Mouse (Mus musculus) 3T3-L1 (cell line): Measurements from ENCODE around the gene Gm17087.
A peak's percentile ranks its signal among the peaks of the same experiment; 100 is the strongest.

ENCODE experiments used
- DNase-seq: peaks from one replicate; pipeline ENCODE4 v3.0.0-alpha.2; 2015; ENCODE audit warnings: low read depth, low spot score

Gene Gm17087

GRCm38 (mm10) chr17:8566850-8567249 is at the start of gene Gm17087:
Gene Gm17087 (minus strand): TSS chr17:8566950.
- DNase-seq: no peak

GRCm38 (mm10) chr17:8613882-8614551 is 47.3 kb upstream of the Gm17087 start:
- peak; percentile 91 for DNase-seq

GRCm38 (mm10) chr17:8611916-8612315 is 45.2 kb upstream of the Gm17087 start:
- DNase-seq: no peak

GRCm38 (mm10) chr17:8606695-8607094 is 39.9 kb upstream of the Gm17087 start:
- no peak for DNase-seq

- DNase-seq: no peak
Measured at GRCm38 (mm10) chr17:8605921-8606320, 39.2 kb upstream of the Gm17087 start.

- no peak for DNase-seq
Measured at GRCm38 (mm10) chr17:8602976-8603375, 36.2 kb upstream of the Gm17087 start.

GRCm38 (mm10) chr17:8597790-8598189 is 31.0 kb upstream of the Gm17087 start:
- DNase-seq: peak; percentile 82

GRCm38 (mm10) chr17:8592427-8593277 is 25.9 kb upstream of the Gm17087 start:
- peak; percentile 77 for DNase-seq

- no peak for DNase-seq
Measured at GRCm38 (mm10) chr17:8581579-8581978, 14.8 kb upstream of the Gm17087 start.

- DNase-seq: peak; percentile 36
Measured at GRCm38 (mm10) chr17:8580360-8580759, 13.6 kb upstream of the Gm17087 start.

- no peak for DNase-seq
Measured at GRCm38 (mm10) chr17:8573542-8574260, 7.0 kb upstream of the Gm17087 start.

- DNase-seq: no peak
Measured at GRCm38 (mm10) chr17:8562886-8563280, 3.9 kb downstream of the Gm17087 start.

GRCm38 (mm10) chr17:8562101-8562885 is 4.5 kb downstream of the Gm17087 start:
- peak; percentile 21 for DNase-seq

GRCm38 (mm10) chr17:8557926-8558325 is 8.8 kb downstream of the Gm17087 start:
- no peak for DNase-seq

- no peak for DNase-seq
Measured at GRCm38 (mm10) chr17:8556223-8556622, 10.5 kb downstream of the Gm17087 start.

- DNase-seq: no peak
Measured at GRCm38 (mm10) chr17:8555785-8556184, 11.0 kb downstream of the Gm17087 start.

- DNase-seq: no peak
Measured at GRCm38 (mm10) chr17:8554219-8554618, 12.5 kb downstream of the Gm17087 start.

GRCm38 (mm10) chr17:8553601-8554000 is 13.1 kb downstream of the Gm17087 start:
- no peak for DNase-seq

- DNase-seq: peak; percentile 71
Measured at GRCm38 (mm10) chr17:8552346-8553035, 14.3 kb downstream of the Gm17087 start.

- DNase-seq: no peak
Measured at GRCm38 (mm10) chr17:8551641-8552040, 15.1 kb downstream of the Gm17087 start.

- DNase-seq: no peak
Measured at GRCm38 (mm10) chr17:8548733-8549132, 18.0 kb downstream of the Gm17087 start.
